Mouse (Mus musculus): Measurements from ENCODE around the gene Fads6. TPM values are rescaled to one million over a fixed set of nuclear protein-coding genes. Genes with fewer than 3 reads are reported as not detected.

The Fads6 gene
- total and polyA plus RNA-seq, 3 experiments: 0.30 to 8.5 (median 0.63) TPM

- Histone ChIP-seq H3K4me1 (ENCODE audit: control insufficient read depth in 1 of 2, insufficient read depth in 2 of 2) (no peaks in the 10 kb centered on the region), H3K9me3 (replicated peaks; ENCODE audit: low read length) (peaks cover 6% of the 10 kb centered on the region), H3K36me3 (replicated peaks in 1 of 2; ENCODE audit: control insufficient read depth in 1 of 2, insufficient read depth in 1 of 2, low read length in 1 of 2) (no peaks in the 10 kb centered on the region), H3K27ac (ENCODE audit: insufficient read depth, low read depth) (no peak overlapping the region), H3K9ac (ENCODE audit: insufficient read depth, low read depth) (no peak overlapping the region), H3K4me2 (ENCODE audit: insufficient read depth, low read depth, poor library complexity, severe bottlenecking) (no peak overlapping the region), H3K4me3 (replicated peaks in 1 of 3; ENCODE audit: low read depth in 2 of 3, low read length in 2 of 3, poor library complexity in 1 of 3) (no peak overlapping the region), H3K27me3 (replicated peaks) (peaks cover 34% of the 10 kb centered on the region), H3K79me2 (replicated peaks; ENCODE audit: control insufficient read depth, extremely low read depth, insufficient read depth, poor library complexity, severe bottlenecking) (no peaks in the 10 kb centered on the region)
- dilution Hi-C loops (cut with MboI; ENCODE audit: extremely low pct_ligation_motif_present, extremely low pct_unique_long_range_greater_than_20kb, low sequenced_read_pairs): no loop called here
- no peak for TF ChIP-seq TBP (conservative IDR thresholded peaks at IDR 0.05; ENCODE audit: low read depth, low read length)
- no peak for TF ChIP-seq SIN3A (IDR thresholded peaks at IDR 0.05; ENCODE audit: low read length)
- TF ChIP-seq ZMIZ1 (IDR thresholded peaks at IDR 0.05; ENCODE audit: low read depth, low read length): no peak
- TF ChIP-seq E2F4 (IDR thresholded peaks at IDR 0.05; ENCODE audit: insufficient replicate concordance, low read depth, low read length): no peak
- no peak for TF ChIP-seq MEF2A (IDR thresholded peaks at IDR 0.05; ENCODE audit: borderline replicate concordance, low read depth, low read length)
- no peak for TF ChIP-seq ETS1 (conservative IDR thresholded peaks at IDR 0.05; ENCODE audit: low read depth, low read length)
- no peak for TF ChIP-seq ELF1 (IDR thresholded peaks at IDR 0.05; ENCODE audit: low read depth, low read length)
- DNase-seq (ENCODE audit: extremely low read depth): no peak
- in situ Hi-C loops (cut with MboI; ENCODE audit: low pct_ligation_motif_present, low pct_unique_long_range_greater_than_20kb, low sequenced_read_pairs): no loop called here
Observed at GRCm38 (mm10) chr11:115289885-115290284, 7.6 kb downstream of the Fads6 start.

GRCm38 (mm10) chr11:115288305-115288704, 9.2 kb downstream of the Fads6 start:
- Histone ChIP-seq H3K9ac (ENCODE audit: insufficient read depth, low read depth) (no peak overlapping the region), H3K4me3 (replicated peaks in 1 of 3; ENCODE audit: low read depth in 2 of 3, low read length in 2 of 3, poor library complexity in 1 of 3) (no peak overlapping the region), H3K9me3 (replicated peaks; ENCODE audit: low read length) (no peaks in the 10 kb centered on the region), H3K4me2 (ENCODE audit: insufficient read depth, low read depth, poor library complexity, severe bottlenecking) (no peak overlapping the region), H3K4me1 (ENCODE audit: control insufficient read depth in 1 of 2, insufficient read depth in 2 of 2) (peaks cover 0 to under 1% of the 10 kb centered on the region in 2 experiments; a peak in 2 of 4 replicates), H3K27ac (ENCODE audit: insufficient read depth, low read depth) (no peak overlapping the region), H3K79me2 (replicated peaks; ENCODE audit: control insufficient read depth, extremely low read depth, insufficient read depth, poor library complexity, severe bottlenecking) (no peaks in the 10 kb centered on the region), H3K36me3 (replicated peaks in 1 of 2; ENCODE audit: control insufficient read depth in 1 of 2, insufficient read depth in 1 of 2, low read length in 1 of 2) (peaks cover 0 to 1% of the 10 kb centered on the region in 2 experiments), H3K27me3 (replicated peaks) (peaks cover 22% of the 10 kb centered on the region)
- dilution Hi-C loops (cut with MboI; ENCODE audit: extremely low pct_ligation_motif_present, extremely low pct_unique_long_range_greater_than_20kb, low sequenced_read_pairs): no loop called here
- TF ChIP-seq MXI1 (IDR thresholded peaks at IDR 0.05; ENCODE audit: low read depth, low read length) (no peak), USF2 (conservative IDR thresholded peaks at IDR 0.05; ENCODE audit: low read depth, low read length) (no peak), TBP (conservative IDR thresholded peaks at IDR 0.05; ENCODE audit: low read depth, low read length) (no peak), EP300 (IDR thresholded peaks at IDR 0.05; ENCODE audit: low read length) (no peak), MEF2A (IDR thresholded peaks at IDR 0.05; ENCODE audit: borderline replicate concordance, low read depth, low read length) (no peak), ZC3H11A (IDR thresholded peaks at IDR 0.05; ENCODE audit: low read depth, low read length) (no peak), CTCF (conservative IDR thresholded peaks at IDR 0.05 in 1 of 2, IDR thresholded peaks at IDR 0.05 in 1 of 2; ENCODE audit: low read depth in 2 of 2, low read length in 2 of 2) (no peak), ELF1 (IDR thresholded peaks at IDR 0.05; ENCODE audit: low read depth, low read length) (no peak), HCFC1 (IDR thresholded peaks at IDR 0.05; ENCODE audit: low read depth, low read length) (no peak), TCF12 (IDR thresholded peaks at IDR 0.05; ENCODE audit: low read depth, low read length) (no peak), POLR2AphosphoS2 (IDR thresholded peaks at IDR 0.05; ENCODE audit: low read depth, low read length) (no peak), KAT2A (IDR thresholded peaks at IDR 0.05; ENCODE audit: insufficient replicate concordance, low read length) (no peak), IRF4 (IDR thresholded peaks at IDR 0.05; ENCODE audit: low read depth, low read length) (no peak), BHLHE40 (IDR thresholded peaks at IDR 0.05; ENCODE audit: low read depth, low read length) (no peak)
- in situ Hi-C loops (cut with MboI; ENCODE audit: low pct_ligation_motif_present, low pct_unique_long_range_greater_than_20kb, low sequenced_read_pairs): no loop called here
- no peak for DNase-seq (ENCODE audit: extremely low read depth)
